Mouse (Mus musculus) B cell, adult 2 months (primary cell): Measurements from ENCODE around the gene Ncapd3.
A peak's percentile ranks its signal among the peaks of the same experiment; 100 is the strongest.

Experiments used
- DNase-seq, 2 experiments: peaks; one replicate each; pipeline ENCODE4 v3.0.0; 2022

Gene Ncapd3

GRCm38 (mm10) chr9:27049492-27049891, 19.5 kb downstream of the Ncapd3 start:
- no peak for DNase-seq

- DNase-seq: no peak
Observed at GRCm38 (mm10) chr9:27058341-27058740, 28.4 kb downstream of the Ncapd3 start.

GRCm38 (mm10) chr9:27070895-27071294, 40.9 kb downstream of the Ncapd3 start:
- DNase-seq: no peak

GRCm38 (mm10) chr9:27074677-27075076, 44.7 kb downstream of the Ncapd3 start:
- no peak for DNase-seq

GRCm38 (mm10) chr9:27075812-27076211, 45.8 kb downstream of the Ncapd3 start:
- DNase-seq: no peak

GRCm38 (mm10) chr9:27086256-27086655, 56.3 kb downstream of the Ncapd3 start:
- no peak for DNase-seq

GRCm38 (mm10) chr9:27087402-27087801, 57.4 kb downstream of the Ncapd3 start:
- no peak for DNase-seq

GRCm38 (mm10) chr9:27090134-27090533, 60.2 kb downstream of the Ncapd3 start:
- DNase-seq: no peak

GRCm38 (mm10) chr9:27090801-27091775, 61.1 kb downstream of the Ncapd3 start:
- no peak for DNase-seq

GRCm38 (mm10) chr9:27092916-27093315, 62.9 kb downstream of the Ncapd3 start:
- no peak for DNase-seq

GRCm38 (mm10) chr9:27098092-27098491, 68.1 kb downstream of the Ncapd3 start:
- DNase-seq: no peak

GRCm38 (mm10) chr9:27098557-27098956, 68.6 kb downstream of the Ncapd3 start:
- DNase-seq: no peak

- no peak for DNase-seq
Observed at GRCm38 (mm10) chr9:27099474-27099873, 69.5 kb downstream of the Ncapd3 start.

- DNase-seq: no peak
Observed at GRCm38 (mm10) chr9:27101466-27101865, 71.5 kb downstream of the Ncapd3 start.

- peak; percentile 24 to 25 for DNase-seq
Observed at GRCm38 (mm10) chr9:27106081-27106480, 76.1 kb downstream of the Ncapd3 start.

GRCm38 (mm10) chr9:27108451-27108850, 78.5 kb downstream of the Ncapd3 start:
- DNase-seq: no peak

GRCm38 (mm10) chr9:27109533-27110514, 79.8 kb downstream of the Ncapd3 start:
- no peak for DNase-seq

GRCm38 (mm10) chr9:27110681-27111080, 80.7 kb downstream of the Ncapd3 start:
- DNase-seq: no peak

- DNase-seq: no peak
Observed at GRCm38 (mm10) chr9:27111756-27112155, 81.8 kb downstream of the Ncapd3 start.

- DNase-seq: no peak
Observed at GRCm38 (mm10) chr9:27121254-27121653, 91.3 kb downstream of the Ncapd3 start.

GRCm38 (mm10) chr9:27122076-27122475, 92.1 kb downstream of the Ncapd3 start:
- no peak for DNase-seq

- no peak for DNase-seq
Observed at GRCm38 (mm10) chr9:27122963-27123362, 93.0 kb downstream of the Ncapd3 start.

GRCm38 (mm10) chr9:27123947-27124346, 94.0 kb downstream of the Ncapd3 start:
- no peak for DNase-seq
